Mouse (Mus musculus): ENCODE measurements at regions not wholly inside any gene's neighbourhood (a gene's known extent, or its start where the extent isn't known, plus 50 kb on each side); places are given as distances from the start of the nearest gene placed in this dataset.
A peak's percentile ranks its signal among the peaks of the same experiment; 100 is the strongest.
"Not testable (repeated sequence)": the region's sequence is repeated elsewhere in the genome, so short reads cannot be mapped to it uniquely, and the experiment has no call there.

GRCm38 (mm10) chr10:120284785-120285184 is 57.9 kb downstream of the Llph start:
- Histone ChIP-seq H3K27me3 (no peaks in the 10 kb centered on the region), H3K4me2 (replicated peaks) (no peak overlapping the region), H3K27ac (no peak overlapping the region), H3K9ac (no peak overlapping the region), H3K4me1 (no peaks in the 10 kb centered on the region), H3K4me3 (no peak overlapping the region), H3K36me3 (no peaks in the 10 kb centered on the region), H3K9me3 (no peaks in the 10 kb centered on the region)
- WGBS = 39% methylated on average over 6 of the region's 6 CpGs
- no peak for ATAC-seq (ENCODE audit: insufficient number of reproducible peaks, insufficient read depth, low FRiP score, low TSS enrichment)

- no peak for ATAC-seq (ENCODE audit: insufficient number of reproducible peaks, insufficient read depth, low FRiP score, low TSS enrichment)
- Histone ChIP-seq H3K27me3 (no peaks in the 10 kb centered on the region), H3K9me3 (no peaks in the 10 kb centered on the region), H3K27ac (no peak overlapping the region), H3K9ac (no peak overlapping the region), H3K4me1 (peaks cover 4% of the 10 kb centered on the region), H3K4me2 (replicated peaks) (no peak overlapping the region), H3K4me3 (no peak overlapping the region), H3K36me3 (no peaks in the 10 kb centered on the region)
- 91% methylated on average over 3 of the region's 3 CpGs for WGBS
Observed at GRCm38 (mm10) chr10:120291912-120292311, 65.0 kb downstream of the Llph start.

- H3K27ac ChIP-seq; H3K36me3 ChIP-seq; H3K4me1 ChIP-seq; H3K4me3 ChIP-seq; H3K9me3 ChIP-seq; H3K4me2 ChIP-seq (replicated peaks); ATAC-seq (ENCODE audit: insufficient number of reproducible peaks, insufficient read depth, low FRiP score, low TSS enrichment); H3K9ac ChIP-seq; H3K27me3 ChIP-seq: not testable (repeated sequence)
- WGBS = 94% methylated on average over 13 of the region's 13 CpGs
Observed at GRCm38 (mm10) chr10:120293381-120293780, 66.5 kb downstream of the Llph start.

GRCm38 (mm10) chr10:120294487-120294886 is 67.6 kb downstream of the Llph start:
- peaks cover 4% of the 10 kb centered on the region for H3K4me1 ChIP-seq
- 63% methylated on average over 9 of the region's 9 CpGs for WGBS
- ATAC-seq (ENCODE audit: insufficient number of reproducible peaks, insufficient read depth, low FRiP score, low TSS enrichment) = 0 out of 2 replicates have a peak, but pooled peaks have one; percentile 47
- no peaks in the 10 kb centered on the region for H3K27me3 ChIP-seq
- H3K9me3 ChIP-seq = no peaks in the 10 kb centered on the region
- H3K4me2 ChIP-seq (replicated peaks) = no peak overlapping the region
- no peaks in the 10 kb centered on the region for H3K36me3 ChIP-seq
- H3K27ac ChIP-seq = no peak overlapping the region
- no peak overlapping the region for H3K4me3 ChIP-seq
- no peak overlapping the region for H3K9ac ChIP-seq

- H3K4me1 ChIP-seq = peaks cover 4% of the 10 kb centered on the region
- no peak for ATAC-seq (ENCODE audit: insufficient number of reproducible peaks, insufficient read depth, low FRiP score, low TSS enrichment)
Observed at GRCm38 (mm10) chr10:120297311-120297710, 70.4 kb downstream of the Llph start.

GRCm38 (mm10) chr10:120298293-120298927 is 71.5 kb downstream of the Llph start:
- Histone ChIP-seq H3K27me3 (no peaks in the 10 kb centered on the region), H3K36me3 (no peaks in the 10 kb centered on the region), H3K4me1 (peaks cover 4% of the 10 kb centered on the region), H3K4me3 (no peak overlapping the region), H3K9me3 (no peaks in the 10 kb centered on the region), H3K9ac (no peak overlapping the region), H3K27ac (no peak overlapping the region), H3K4me2 (replicated peaks) (no peak overlapping the region)
- 76% methylated on average over 14 of the region's 14 CpGs for WGBS
- no peak for ATAC-seq (ENCODE audit: insufficient number of reproducible peaks, insufficient read depth, low FRiP score, low TSS enrichment)

More at GRCm38 (mm10) chr10:120297311-120297710, 70.4 kb downstream of the Llph start:
- Histone ChIP-seq H3K4me3 (no peak overlapping the region), H3K36me3 (no peaks in the 10 kb centered on the region), H3K27me3 (no peaks in the 10 kb centered on the region), H3K9me3 (no peaks in the 10 kb centered on the region), H3K9ac (no peak overlapping the region), H3K27ac (no peak overlapping the region), H3K4me2 (replicated peaks) (no peak overlapping the region)

GRCm38 (mm10) chr10:120306010-120306409 is 79.1 kb downstream of the Llph start:
- peaks cover 11% of the 10 kb centered on the region; the same call in 1 of the 2 replicates for H3K4me1 ChIP-seq
- no peak overlapping the region for H3K4me3 ChIP-seq
- H3K36me3 ChIP-seq = no peaks in the 10 kb centered on the region
- no peak overlapping the region for H3K4me2 ChIP-seq (replicated peaks)
- H3K27ac ChIP-seq = no peak overlapping the region
- no peaks in the 10 kb centered on the region for H3K27me3 ChIP-seq
- ATAC-seq (ENCODE audit: insufficient number of reproducible peaks, insufficient read depth, low FRiP score, low TSS enrichment) = no peak
- no peak overlapping the region for H3K9ac ChIP-seq
- no peaks in the 10 kb centered on the region for H3K9me3 ChIP-seq
- WGBS = 46% methylated on average over 5 of the region's 5 CpGs

GRCm38 (mm10) chr10:120308681-120309080 is 81.8 kb downstream of the Llph start:
- 53% methylated on average over 5 of the region's 5 CpGs for WGBS

More at GRCm38 (mm10) chr10:120308681-120309080, 81.8 kb downstream of the Llph start:
- Histone ChIP-seq H3K9ac (no peak overlapping the region), H3K36me3 (no peaks in the 10 kb centered on the region), H3K9me3 (no peaks in the 10 kb centered on the region), H3K4me2 (replicated peaks) (no peak overlapping the region), H3K4me3 (no peak overlapping the region), H3K27ac (no peak overlapping the region), H3K27me3 (no peaks in the 10 kb centered on the region), H3K4me1 (peaks cover 11% of the 10 kb centered on the region; the same call in 1 of the 2 replicates)
- no peak for ATAC-seq (ENCODE audit: insufficient number of reproducible peaks, insufficient read depth, low FRiP score, low TSS enrichment)

All from embryonic facial prominence, embryonic 12.5 days (tissue).